Mouse (Mus musculus): ENCODE results near the gene Rbl1.

- TF ChIP-seq EP300 (IDR thresholded peaks at IDR 0.05; ENCODE audit: insufficient read depth, low read depth, low read length) (no peak), POLR2A (IDR thresholded peaks at IDR 0.05; ENCODE audit: insufficient read depth, low read depth, low read length) (no peak), CTCF (IDR thresholded peaks at IDR 0.05) (no peak)
These were observed 71.4 kb downstream of the Rbl1 start for GRCm38 (mm10) chr2:157132686-157133540.
